Mouse (Mus musculus): ENCODE data around the gene Odf4. TPM values are rescaled to one million over a fixed set of nuclear protein-coding genes. Genes with fewer than 3 reads are reported as not detected.

Odf4 gene
- polyA plus RNA-seq, 1 experiment from 2014 or later: 1.2 TPM

DNA sequence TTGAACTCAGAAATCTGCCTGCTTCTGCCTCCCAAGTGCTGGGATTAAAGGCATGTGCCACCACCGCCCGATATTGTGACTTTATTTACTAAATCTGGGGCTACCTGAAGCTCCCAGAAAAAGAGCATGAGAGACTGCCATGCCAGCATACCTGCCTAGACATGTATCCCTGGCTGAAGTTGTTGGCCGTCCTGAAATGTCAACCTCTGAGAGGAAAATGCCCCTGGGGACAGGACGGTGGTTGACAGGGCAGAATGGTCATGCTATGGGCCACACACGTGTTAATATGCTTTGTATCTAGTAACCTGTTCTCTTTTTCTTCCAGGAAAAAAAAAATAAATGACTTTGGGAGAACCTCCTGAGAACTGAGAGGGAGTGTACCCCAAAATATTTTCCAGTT lies 40.8 kb downstream of the Odf4 start:
- no peak overlapping the region for H3K27ac ChIP-seq (replicated peaks)
- no peak for ATAC-seq (ENCODE audit: low FRiP score, low read depth)
- no peak overlapping the region for H3K4me2 ChIP-seq
- no peak overlapping the region for H3K4me3 ChIP-seq
- no peaks in the 10 kb centered on the region for H3K36me3 ChIP-seq
- H3K27me3 ChIP-seq: no peaks in the 10 kb centered on the region
- no peaks in the 10 kb centered on the region for H3K9me3 ChIP-seq
- WGBS: 83% methylated on average over 5 of the region's 5 CpGs
- H3K9ac ChIP-seq: no peak overlapping the region
- no peaks in the 10 kb centered on the region for H3K4me1 ChIP-seq (replicated peaks)

DNA sequence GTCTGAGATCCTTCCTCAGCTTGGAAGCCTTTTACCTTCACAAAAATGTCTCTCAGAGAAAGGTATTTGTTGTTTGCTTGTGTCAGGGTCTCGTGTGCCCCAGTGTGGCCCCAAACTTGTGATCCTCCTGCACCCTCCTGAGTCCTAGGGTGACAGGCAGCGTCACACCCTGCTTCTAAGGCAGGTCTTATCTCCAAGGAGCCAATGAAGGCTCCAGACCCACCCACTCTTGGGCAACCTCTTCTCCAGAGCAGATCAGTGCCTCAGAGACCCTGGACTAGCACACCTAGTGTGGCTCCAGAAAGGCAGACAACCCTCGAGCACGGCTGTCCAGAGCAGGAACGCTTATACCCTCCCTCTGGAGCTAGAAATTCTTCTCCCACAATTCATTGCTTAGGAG lies 42.5 kb downstream of the Odf4 start:
- no peaks in the 10 kb centered on the region for H3K27me3 ChIP-seq
- no peaks in the 10 kb centered on the region for H3K36me3 ChIP-seq
- H3K4me3 ChIP-seq: no peak overlapping the region
- no peak overlapping the region for H3K27ac ChIP-seq (replicated peaks)
- H3K4me1 ChIP-seq (replicated peaks): no peaks in the 10 kb centered on the region
- H3K4me2 ChIP-seq: no peak overlapping the region
- no peaks in the 10 kb centered on the region for H3K9me3 ChIP-seq
- no peak for ATAC-seq (ENCODE audit: low FRiP score, low read depth)
- WGBS: 83% methylated on average over 5 of the region's 5 CpGs
- H3K9ac ChIP-seq: no peak overlapping the region

DNA sequence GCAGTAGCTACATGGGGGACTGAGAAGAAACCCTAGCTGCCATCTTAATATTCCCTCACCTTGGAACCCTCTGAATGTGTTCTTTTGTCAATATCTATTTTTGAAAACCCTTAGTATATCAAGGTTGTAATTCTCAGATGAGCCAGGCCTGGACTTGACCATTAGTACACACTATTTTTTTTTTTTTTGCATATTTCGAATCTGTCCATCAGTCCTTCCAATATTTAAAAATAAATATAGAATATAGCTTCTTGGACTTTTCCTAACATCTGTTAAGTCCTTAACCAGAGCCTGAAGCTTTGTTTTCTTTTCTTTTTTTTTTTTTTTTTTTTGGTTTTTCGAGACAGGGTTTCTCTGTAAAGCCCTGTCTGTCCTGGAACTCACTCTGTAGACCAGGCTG lies 43.0 kb downstream of the Odf4 start:
- no peak for ATAC-seq (ENCODE audit: low FRiP score, low read depth)
- WGBS: 87% methylated on average over 2 of the region's 2 CpGs
- Histone ChIP-seq H3K4me1 (replicated peaks) (no peaks in the 10 kb centered on the region), H3K36me3 (no peaks in the 10 kb centered on the region), H3K9ac (no peak overlapping the region), H3K4me3 (no peak overlapping the region), H3K27ac (replicated peaks) (no peak overlapping the region), H3K9me3 (no peaks in the 10 kb centered on the region), H3K4me2 (no peak overlapping the region), H3K27me3 (no peaks in the 10 kb centered on the region)

DNA sequence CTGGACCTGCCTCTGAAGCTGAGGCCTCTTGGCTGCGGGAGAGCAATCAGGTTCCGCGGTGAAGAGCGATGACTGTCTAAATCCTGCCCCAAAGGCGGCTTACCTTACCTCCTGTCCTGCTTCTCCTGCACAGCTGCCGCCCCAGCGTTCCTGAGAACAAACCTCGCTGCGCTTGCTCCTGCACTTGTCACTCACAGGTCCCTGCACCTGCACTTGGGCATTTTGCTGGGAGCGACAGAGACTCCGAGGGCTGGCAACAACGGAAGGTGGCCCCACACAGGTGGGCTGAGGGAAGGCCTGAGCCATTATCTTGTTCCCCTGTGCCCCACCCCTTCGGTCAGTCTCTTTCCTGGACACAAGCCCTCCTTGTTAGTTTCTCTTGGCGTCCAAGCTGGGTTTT lies 44.8 kb downstream of the Odf4 start:
- Histone ChIP-seq H3K4me1 (replicated peaks) (no peaks in the 10 kb centered on the region), H3K9ac (no peak overlapping the region), H3K4me3 (no peak overlapping the region), H3K27ac (replicated peaks) (no peak overlapping the region), H3K9me3 (no peaks in the 10 kb centered on the region), H3K27me3 (no peaks in the 10 kb centered on the region), H3K36me3 (no peaks in the 10 kb centered on the region), H3K4me2 (no peak overlapping the region)
- WGBS: 21% methylated on average over 14 of the region's 14 CpGs
- ATAC-seq (ENCODE audit: low FRiP score, low read depth): no peak

DNA sequence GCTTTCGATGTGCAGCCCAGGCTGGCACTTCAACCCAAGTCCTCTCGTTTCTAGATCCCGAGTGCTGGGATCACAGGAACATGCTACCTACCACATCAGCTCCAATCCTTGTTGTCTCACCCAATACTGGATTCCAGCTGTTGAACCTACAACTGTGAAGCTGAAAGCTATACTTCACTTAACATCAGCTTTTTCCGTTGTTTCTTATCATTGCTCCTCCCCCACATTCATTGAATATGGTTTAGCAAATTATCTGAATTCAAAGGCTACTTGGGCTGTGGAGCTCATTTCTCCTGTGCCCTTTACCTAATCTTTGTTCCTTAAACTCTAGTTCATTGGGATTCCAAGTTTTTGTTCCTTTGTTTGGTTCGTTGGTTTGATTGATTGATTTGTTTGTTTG lies 48.1 kb downstream of the Odf4 start:
- Histone ChIP-seq H3K27ac (replicated peaks) (no peak overlapping the region), H3K36me3 (no peaks in the 10 kb centered on the region), H3K9ac (no peak overlapping the region), H3K9me3 (no peaks in the 10 kb centered on the region), H3K4me2 (no peak overlapping the region), H3K4me1 (replicated peaks) (no peaks in the 10 kb centered on the region), H3K27me3 (no peaks in the 10 kb centered on the region), H3K4me3 (no peak overlapping the region)
- ATAC-seq (ENCODE audit: low FRiP score, low read depth): no peak
- WGBS: 89% methylated on average over 5 of the region's 5 CpGs

DNA sequence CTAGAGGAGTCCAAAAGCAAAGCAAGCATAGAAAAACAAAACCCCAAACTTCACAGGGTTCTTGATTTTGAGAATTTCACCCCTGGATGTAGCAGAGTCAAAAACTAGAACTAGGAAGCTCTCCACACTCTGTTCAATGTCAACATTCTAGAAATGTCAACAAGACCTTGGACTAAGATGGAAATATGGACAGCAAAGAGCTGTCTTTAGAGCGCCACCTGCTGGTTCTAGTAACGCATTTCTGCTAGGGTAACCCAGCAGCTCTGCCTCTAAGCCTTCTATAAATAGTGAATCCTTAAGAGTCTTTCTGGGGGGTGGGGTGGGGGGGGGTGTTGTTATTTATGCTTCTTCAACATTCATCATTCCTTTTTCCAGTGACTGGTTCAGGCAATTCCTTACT lies 52.0 kb downstream of the Odf4 start:
- no peak overlapping the region for H3K4me3 ChIP-seq
- no peak overlapping the region for H3K4me2 ChIP-seq
- H3K27ac ChIP-seq (replicated peaks): no peak overlapping the region
- H3K4me1 ChIP-seq (replicated peaks): no peaks in the 10 kb centered on the region
- WGBS: 0% methylated on average over 2 of the region's 2 CpGs
- H3K9me3 ChIP-seq: no peaks in the 10 kb centered on the region
- no peaks in the 10 kb centered on the region for H3K27me3 ChIP-seq
- H3K9ac ChIP-seq: no peak overlapping the region
- no peak for ATAC-seq (ENCODE audit: low FRiP score, low read depth)
- H3K36me3 ChIP-seq: no peaks in the 10 kb centered on the region

Other genes starting within 250 kb of the Odf4 start
- 97.3 and 98.8 TPM in 2 replicates for gene Myh10, start 235.5 kb downstream of the Odf4 start, polyA plus RNA-seq (2015; fragmentation: Nextera tagmentation; extraction: Ambion mirVana)
- gene Ndel1, start 55.2 kb downstream of the Odf4 start, polyA plus RNA-seq (2015; fragmentation: Nextera tagmentation; extraction: Ambion mirVana): 103 and 105 TPM in 2 replicates
- gene Rnf222, start 38.5 kb downstream of the Odf4 start, polyA plus RNA-seq (2015; fragmentation: Nextera tagmentation; extraction: Ambion mirVana): not detected in 2 replicates
- gene Rpl26, start 25.5 kb downstream of the Odf4 start, polyA plus RNA-seq (2015; fragmentation: Nextera tagmentation; extraction: Ambion mirVana): 557 and 622 TPM in 2 replicates
- 21.8 and 25.3 TPM in 2 replicates for gene Arhgef15, start 30.4 kb upstream of the Odf4 start, polyA plus RNA-seq (2015; fragmentation: Nextera tagmentation; extraction: Ambion mirVana)
- 1.7 and 2.1 TPM in 2 replicates for gene Slc25a35, start 41.0 kb upstream of the Odf4 start, polyA plus RNA-seq (2015; fragmentation: Nextera tagmentation; extraction: Ambion mirVana)
- gene Rangrf, start 48.1 kb upstream of the Odf4 start, polyA plus RNA-seq (2015; fragmentation: Nextera tagmentation; extraction: Ambion mirVana): 29.8 and 34.3 TPM in 2 replicates
- 17.6 and 19.0 TPM in 2 replicates for gene Pfas, start 81.4 kb upstream of the Odf4 start, polyA plus RNA-seq (2015; fragmentation: Nextera tagmentation; extraction: Ambion mirVana)
- 56.4 and 71.2 TPM in 2 replicates for gene Ctc1, start 88.8 kb upstream of the Odf4 start, polyA plus RNA-seq (2015; fragmentation: Nextera tagmentation; extraction: Ambion mirVana)
- 28.6 and 36.1 TPM in 2 replicates for gene Aurkb, start 118.6 kb upstream of the Odf4 start, polyA plus RNA-seq (2015; fragmentation: Nextera tagmentation; extraction: Ambion mirVana)
- 22.1 and 23.1 TPM in 2 replicates for gene Borcs6, start 132.6 kb upstream of the Odf4 start, polyA plus RNA-seq (2015; fragmentation: Nextera tagmentation; extraction: Ambion mirVana)
- 36.6 and 41.7 TPM in 2 replicates for gene Tmem107, start 143.7 kb upstream of the Odf4 start, polyA plus RNA-seq (2015; fragmentation: Nextera tagmentation; extraction: Ambion mirVana)
- 317 and 437 TPM in 2 replicates for gene Vamp2, start 161.4 kb upstream of the Odf4 start, polyA plus RNA-seq (2015; fragmentation: Nextera tagmentation; extraction: Ambion mirVana)
- 10.0 and 10.1 TPM in 2 replicates for gene Per1, start 168.1 kb upstream of the Odf4 start, polyA plus RNA-seq (2015; fragmentation: Nextera tagmentation; extraction: Ambion mirVana)
- 0.87 and 0.98 TPM in 2 replicates for gene Hes7, start 193.3 kb upstream of the Odf4 start, polyA plus RNA-seq (2015; fragmentation: Nextera tagmentation; extraction: Ambion mirVana)
- gene 9130213A22Rik, start 195.5 kb upstream of the Odf4 start, polyA plus RNA-seq (2015; fragmentation: Nextera tagmentation; extraction: Ambion mirVana): 0.40 and 0.42 TPM in 2 replicates
- gene Aloxe3, start 198.8 kb upstream of the Odf4 start, polyA plus RNA-seq (2015; fragmentation: Nextera tagmentation; extraction: Ambion mirVana): 4.7 and 6.5 TPM in 2 replicates
- gene Alox12b, start 229.9 kb upstream of the Odf4 start, polyA plus RNA-seq (2015; fragmentation: Nextera tagmentation; extraction: Ambion mirVana): 0.35 and 0.72 TPM in 2 replicates